Mouse (Mus musculus) layer of hippocampus, adult 9-10 months (tissue): ENCODE data around the gene Usp33.
A peak's percentile ranks its signal among the peaks of the same experiment; 100 is the strongest.

Experiments
- DNase-seq: peaks from one replicate; pipeline ENCODE4 v3.0.0; 2022; ENCODE audit warnings: low spot score

Gene Usp33

DNA sequence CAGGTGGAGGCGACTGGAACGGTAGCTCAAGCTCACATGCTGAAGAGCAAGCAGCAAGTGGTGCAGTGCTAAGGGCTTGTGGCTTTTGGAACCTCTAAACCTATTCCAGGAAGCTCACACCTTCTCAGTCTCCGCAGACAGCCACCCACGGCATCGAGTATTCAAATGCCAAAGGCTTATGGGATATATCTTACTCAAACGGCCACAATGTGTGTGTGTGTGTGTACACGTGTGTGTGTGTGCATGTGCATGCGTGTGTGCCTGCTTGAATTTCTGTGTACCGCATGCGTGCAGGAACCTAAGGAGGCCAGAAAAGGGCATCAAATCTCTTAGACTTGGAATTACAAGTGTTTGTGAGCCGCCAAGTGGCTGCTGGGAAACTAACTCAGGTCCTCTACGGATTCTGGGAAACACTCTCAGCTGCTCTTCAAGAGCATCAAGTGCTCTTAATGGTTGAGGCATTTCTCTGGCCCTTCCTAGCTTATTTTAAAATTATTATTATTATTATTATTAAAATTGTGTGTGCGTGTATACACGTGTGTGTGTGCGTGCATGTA is 3.2 kb upstream of the Usp33 start:
- DNase-seq: no peak

DNA sequence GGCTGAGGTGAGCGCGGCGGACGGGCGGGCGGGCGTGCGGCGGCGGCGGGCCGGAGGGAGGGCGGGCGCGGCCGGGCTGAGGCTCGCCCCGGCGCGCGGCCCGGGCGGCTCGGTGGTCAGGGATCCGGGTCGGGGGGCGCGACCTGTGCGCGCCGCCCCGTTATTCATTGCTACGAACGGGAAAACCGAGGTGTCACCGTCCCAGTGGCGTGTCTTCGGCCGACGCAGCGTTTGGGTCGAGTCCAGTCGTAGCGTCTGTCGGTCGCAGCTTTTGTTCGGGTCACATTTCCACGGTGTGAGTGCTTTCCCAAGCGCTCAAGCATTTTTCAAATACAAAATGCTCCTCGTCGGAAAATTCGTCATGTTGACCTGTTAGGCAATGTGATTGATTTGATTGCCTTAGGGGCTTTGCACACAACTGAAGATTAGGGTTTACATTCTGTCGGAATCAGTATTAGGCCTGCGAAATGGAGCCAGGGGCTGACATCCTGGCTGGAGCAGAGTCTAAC is 409 bp downstream of the Usp33 start:
- DNase-seq: no peak

DNA sequence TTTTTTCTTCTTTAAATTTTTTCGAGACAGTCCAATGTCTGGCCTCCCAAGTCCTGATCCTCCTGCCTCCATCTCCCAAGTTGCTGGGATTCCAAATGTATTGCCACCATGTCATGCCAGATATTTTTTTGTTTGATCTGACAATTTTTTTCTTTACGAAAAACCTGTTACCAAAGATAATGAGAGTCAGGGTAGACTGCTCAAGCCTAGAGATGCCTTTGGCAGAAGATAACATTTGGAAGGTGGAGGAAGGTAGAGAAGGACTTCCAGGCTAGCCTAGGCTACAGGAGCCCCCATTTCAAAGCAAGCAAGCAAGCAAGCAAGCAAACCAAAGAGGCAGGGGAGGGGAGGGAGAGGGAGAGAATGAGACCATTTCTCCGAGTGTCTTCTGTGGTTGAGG is 949 bp downstream of the Usp33 start:
- DNase-seq: no peak

DNA sequence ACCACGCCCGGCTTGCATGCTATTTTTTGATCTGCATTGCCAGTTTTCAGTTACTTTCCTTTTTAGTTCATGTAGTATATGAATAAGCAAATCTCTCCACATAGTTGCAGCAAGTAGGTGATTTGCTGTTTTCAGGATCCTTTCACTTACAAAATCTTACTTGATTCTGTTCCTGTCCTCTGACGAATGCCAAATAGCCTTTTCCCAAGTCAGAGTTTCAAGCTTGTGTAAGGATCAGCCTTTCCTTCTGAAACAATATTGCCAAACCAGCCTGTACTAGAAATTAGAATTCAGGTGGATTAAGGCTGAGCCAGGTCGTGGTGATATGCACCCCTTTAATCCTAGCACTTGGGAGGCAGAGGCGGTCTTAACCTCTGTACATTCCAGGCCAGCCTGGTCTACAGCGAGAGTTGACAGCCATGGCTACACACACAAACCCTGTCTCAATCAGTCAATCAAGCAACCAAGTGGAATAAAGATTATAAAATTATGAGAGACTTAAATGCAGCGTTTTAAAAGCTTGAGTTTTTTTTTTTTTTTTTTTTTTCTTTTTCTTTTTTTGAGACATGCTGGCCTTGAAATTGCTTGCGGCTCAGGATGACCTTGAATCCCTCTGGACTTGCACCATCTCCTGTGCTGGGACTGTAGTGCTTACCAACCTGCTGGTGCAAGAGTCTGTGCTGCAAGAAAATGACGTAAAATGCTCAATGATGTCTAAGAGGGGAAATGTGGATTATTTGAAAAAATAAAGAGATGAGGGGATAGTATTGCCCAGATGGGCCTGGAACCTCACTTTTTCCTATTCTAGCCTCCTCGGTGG is 1.9 kb downstream of the Usp33 start:
- DNase-seq: no peak

DNA sequence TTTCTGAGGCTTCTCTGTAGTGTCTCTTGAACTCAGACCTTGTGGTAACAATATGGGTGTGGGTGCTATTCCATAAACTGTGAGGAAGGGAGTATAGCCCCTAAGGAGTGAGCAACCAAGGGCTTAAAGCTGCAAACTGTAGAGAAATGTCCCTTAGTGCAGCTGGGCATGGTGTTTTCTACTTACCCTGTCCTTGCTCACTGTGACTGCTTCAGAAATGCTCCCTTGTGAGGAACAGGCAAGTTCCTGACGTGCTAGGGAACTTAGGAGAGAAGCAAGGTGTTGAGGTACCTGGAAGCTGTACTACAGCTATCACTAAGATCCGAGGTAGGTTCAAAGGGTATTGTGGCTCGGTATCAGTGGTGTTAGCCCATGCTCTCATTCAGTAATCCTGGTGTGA is 4.2 kb downstream of the Usp33 start:
- no peak for DNase-seq

DNA sequence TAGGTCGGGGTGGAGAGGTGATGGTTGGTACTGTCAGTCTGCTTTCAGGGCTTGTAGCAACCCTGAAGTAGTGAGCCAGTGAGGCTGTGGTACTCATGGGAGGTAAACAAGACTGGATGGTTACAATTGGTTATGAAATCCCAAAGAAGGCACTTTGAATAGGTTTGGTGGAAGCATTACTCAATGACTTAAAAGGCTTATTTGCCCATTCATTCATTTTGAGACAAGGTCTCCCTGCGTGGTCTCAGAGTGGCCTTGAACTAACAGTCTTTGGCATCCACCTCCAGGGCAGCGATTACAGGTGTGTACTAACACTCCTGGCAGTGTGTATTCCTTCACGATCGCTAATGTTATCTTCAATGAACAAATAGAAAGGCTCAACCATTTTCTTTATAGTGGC is 4.7 kb downstream of the Usp33 start:
- DNase-seq: no peak

DNA sequence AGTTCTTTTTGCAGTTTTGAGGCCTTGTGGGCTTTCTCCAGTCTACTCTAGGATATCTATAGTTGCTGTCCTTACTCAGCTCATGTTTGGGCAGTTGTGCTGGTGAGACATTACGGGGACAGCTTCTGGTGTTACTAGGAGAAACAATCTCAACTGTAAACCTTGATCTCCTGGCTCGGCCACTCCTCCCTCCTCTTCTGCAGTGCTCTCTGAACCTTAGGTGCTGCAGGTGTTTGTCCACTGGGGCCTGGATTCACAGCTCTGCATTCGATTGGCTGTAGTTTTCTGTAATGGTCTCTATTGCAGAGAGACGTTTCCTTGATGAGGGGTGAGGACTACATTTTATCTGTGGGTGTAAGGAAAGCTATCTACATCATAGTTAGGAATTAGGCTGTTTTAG is 6.0 kb downstream of the Usp33 start:
- no peak for DNase-seq

DNA sequence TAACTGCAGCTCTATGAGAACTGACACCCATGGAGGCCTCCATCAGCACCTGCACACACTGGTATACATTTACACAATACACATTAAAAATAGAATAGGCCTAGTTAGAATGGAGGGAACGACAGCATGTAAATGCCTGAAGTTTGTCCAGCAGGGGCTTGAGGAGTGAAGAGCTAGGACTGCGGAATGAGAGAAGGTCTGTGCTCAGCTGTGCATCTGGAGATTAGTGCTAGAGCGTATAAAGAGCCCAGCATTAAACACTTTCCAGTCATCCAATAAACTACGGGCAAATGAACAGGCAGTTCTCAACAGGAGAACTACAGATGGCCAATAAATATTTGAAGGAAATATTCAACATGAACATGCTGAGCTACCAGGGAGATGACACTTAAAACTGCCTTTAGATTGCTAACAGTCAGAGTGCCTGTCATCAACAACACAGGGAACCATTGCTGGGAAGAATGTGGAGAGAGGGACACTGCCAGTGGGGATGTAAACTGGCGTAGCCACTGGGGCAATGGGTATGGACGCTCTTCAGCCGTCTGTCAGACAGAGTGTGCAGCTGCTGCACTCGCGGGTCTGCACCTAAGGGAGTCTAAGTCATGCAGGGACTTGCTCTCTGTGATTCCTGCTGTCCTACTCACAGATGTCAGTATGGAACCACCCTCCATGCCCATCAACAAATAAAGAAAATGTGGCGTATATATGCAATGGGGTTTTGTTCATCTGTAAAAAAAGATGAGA is 7.3 kb downstream of the Usp33 start:
- DNase-seq: no peak

DNA sequence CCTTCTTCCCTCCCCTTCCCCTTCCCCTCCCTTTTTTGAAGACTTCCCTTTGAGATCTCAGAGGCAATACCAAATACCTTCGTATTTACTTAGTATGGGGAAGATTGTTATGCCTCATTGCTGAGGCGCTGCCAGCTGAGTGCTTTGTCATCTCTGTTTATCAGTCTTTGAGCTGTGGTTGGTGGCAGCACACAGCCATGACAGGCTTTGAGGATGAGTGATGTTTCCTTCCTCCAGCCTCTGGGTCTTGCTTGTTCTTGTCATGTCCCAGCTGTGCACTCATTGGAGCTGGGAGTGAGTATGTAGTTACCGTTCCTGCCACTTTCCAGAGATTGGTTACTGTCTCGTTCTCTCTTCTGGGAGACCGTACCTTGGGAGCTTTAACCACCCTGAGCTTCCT is 9.1 kb downstream of the Usp33 start:
- DNase-seq: no peak

DNA sequence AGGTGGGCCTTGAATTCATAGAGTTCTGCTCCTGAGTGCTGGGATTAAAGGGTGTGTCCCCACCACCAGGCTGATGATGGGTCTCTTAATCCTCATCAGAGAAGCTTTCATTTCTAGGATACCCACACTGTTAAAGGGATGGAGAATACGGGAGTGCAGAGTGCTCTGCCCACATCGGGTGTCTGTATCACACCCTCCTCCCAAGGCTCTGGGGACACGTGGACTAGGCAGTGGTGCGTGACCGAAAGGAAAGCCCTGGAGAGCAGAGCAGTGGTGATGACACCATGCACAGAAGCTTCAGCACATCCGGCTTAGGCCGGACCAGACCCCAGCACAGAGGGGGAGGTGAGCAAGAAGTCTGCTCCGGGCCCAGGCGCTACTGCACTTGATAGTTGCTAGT is 10.5 kb downstream of the Usp33 start:
- no peak for DNase-seq

DNA sequence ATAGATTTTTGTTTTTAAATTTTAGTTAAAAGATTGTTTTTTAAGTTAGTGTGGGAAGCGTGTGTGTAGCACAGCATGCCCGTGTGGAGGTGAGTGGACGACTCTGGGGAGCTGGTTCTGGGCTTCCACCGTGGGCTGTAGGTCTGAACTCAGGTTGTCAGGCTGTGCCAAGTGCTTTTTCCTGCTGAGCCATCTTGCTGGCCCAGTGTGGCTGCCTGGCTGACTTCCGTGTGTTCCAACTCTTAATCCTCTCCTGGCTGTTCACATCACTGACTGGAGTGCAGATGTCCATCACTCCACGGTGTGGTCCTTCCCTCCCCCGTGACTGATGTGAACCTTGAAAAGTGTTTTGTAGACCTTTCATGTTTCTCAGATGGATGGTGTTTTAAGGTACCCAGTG is 12.9 kb downstream of the Usp33 start:
- no peak for DNase-seq

DNA sequence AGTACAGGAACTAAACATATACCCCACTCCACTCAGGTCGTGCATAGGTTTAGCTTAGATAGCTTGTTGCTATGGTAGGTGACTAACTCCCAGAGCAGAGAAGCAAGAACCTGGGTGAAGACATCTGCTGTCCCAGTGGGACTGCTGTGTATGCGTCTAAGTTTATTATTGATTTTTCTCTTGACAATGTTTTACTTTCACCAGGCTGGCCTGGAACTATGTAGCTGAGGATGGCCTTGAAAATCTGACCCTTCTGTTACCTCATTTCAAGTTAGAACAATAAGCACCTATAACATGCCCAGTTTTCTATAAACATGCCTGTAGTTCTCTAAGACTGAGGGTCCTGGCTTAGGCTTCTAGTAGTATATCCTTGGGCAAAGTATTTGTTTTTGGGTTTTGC is 17.9 kb downstream of the Usp33 start:
- no peak for DNase-seq

DNA sequence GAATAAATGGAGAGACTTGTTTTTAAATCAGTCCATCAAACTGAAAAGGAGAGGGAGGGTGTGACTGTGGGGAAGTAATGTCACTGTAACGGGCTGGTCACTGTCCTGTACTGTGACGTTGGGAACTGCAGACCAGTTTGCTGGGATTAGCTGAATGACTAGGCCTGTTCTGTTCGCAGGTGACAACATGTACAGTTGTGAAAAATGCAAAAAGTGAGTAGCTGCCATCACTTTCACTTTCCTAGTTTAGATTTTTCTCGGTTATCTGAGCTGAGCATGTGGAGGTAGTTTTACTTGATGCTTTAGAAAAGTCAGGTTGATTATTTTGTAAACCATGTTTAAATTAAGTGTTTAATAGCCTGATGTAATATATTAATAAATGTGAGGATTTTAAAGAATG is 29.8 kb downstream of the Usp33 start:
- DNase-seq: no peak

DNA sequence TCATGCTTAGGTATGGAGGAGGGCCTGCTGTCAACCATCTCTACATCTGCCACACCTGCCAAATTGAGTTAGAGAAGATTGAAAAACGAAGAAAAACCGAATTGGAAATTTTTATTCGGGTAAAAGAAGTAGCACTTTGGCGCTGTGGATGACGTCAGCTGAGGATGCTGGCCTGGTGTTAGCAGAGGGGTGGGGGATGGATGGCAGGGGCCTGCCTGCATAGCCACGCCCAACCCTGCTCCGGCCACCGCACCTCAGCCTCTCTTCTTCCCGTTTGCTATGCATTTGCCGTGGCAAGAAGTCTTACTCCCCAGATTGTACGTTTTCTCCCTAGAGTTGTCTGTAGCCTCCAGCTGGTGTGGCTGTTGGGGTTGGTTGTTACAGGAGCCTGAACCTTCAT is 37.8 kb downstream of the Usp33 start:
- no peak for DNase-seq

DNA sequence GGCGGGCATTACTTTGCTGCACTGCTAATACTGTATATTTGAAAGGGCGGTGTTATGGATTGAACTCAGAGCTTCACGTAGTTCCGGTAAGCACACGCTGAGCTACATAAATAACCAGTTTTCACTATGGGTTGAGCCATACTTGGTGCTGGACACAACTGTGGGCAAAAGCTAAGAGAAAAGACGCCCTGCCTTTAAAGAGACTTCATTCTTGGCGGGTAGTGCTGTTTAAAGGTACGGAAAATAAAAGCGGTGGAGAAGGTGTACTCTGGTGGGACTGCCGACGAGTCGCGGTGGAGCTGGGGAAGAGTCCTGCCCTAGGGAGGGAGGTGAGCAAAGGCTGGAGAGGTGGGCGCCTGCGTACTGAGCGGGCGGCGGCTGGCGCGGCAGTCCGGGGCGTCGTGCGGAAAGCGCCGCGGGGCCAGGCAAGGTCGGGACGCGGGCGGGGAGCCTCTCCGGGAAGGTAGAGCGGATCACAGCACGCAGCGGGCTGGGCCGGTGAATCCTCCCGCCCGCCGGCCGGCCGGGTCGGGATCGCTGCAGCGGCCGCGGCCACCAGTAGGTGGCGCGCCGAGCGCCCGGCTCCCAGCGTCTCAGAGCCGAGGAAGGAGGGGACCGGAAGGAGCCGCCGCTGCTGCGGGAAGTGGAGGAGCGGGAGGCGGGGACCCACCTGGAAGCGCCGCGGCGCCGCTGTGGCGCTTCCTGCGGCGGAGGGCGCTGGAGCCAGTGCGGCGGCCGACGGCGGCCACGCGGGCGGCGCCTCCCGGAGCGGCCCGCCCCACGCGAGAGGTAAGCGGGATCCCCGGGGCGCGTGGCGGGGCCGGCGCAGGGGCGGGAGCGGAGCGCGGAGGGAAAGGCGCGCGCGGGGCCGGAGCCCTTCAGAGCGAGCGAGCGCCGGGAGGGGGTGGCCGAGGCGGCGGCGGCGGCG is 49.3 kb downstream of the Usp33 start, which contains the start of gene Zzz3:
Gene Zzz3 (plus strand): TSS at position 124 of the 928 bp plus-strand sequence.
- peak; percentile 32 for DNase-seq

DNA sequence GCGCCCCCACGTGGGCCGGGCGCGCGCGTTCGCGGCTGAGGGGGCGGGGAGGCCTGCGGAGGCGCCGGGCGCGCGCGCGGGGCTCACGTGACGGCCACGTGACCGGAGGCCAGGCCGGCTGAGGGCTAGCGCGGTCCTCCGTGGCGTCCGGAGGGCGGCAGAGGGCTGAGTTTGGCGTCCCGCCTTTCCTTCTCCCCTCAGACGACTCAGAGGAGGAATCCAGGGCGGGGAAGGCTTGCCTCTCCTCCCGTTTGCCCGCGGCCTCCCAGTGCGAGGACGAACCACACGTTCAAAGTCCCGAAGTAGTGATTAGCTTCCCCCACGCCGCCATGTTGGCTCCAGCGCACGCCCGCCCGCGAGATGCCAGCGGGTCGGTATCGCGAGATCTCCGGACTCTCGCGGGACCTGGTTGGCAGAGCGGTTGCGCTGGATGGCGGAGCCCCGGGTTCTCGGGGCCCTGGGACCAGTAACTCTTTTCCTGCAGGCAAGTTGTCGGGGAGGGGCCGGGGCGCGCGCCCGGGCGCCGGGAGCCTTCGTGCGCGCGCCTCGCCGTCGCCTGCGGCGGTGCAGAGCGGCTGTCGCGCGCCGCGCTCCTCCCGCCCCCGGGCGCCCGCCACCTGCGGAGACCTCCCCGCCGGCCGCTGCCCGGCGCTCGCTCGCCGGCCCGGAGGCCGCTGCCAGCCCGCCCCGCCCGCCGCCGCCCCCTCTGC is 50.2 kb downstream of the Usp33 start:
- peak; percentile 95 for DNase-seq

DNA sequence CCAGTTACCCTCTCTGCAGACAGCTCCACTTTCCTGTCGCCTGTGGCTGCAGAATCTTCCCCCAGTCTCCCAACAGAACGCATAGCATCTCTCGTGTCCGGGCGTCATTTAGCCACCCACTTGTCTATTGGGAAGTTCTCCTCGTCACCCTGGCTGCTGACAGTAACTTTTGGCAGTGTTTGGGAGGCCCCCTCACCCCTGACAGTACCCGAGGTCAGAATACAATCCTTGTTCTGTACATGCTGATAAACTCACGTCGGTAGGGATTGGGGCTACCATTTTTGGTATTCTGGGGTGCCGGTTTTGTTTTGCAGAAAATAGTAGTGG is 50.7 kb downstream of the Usp33 start:
- no peak for DNase-seq

DNA sequence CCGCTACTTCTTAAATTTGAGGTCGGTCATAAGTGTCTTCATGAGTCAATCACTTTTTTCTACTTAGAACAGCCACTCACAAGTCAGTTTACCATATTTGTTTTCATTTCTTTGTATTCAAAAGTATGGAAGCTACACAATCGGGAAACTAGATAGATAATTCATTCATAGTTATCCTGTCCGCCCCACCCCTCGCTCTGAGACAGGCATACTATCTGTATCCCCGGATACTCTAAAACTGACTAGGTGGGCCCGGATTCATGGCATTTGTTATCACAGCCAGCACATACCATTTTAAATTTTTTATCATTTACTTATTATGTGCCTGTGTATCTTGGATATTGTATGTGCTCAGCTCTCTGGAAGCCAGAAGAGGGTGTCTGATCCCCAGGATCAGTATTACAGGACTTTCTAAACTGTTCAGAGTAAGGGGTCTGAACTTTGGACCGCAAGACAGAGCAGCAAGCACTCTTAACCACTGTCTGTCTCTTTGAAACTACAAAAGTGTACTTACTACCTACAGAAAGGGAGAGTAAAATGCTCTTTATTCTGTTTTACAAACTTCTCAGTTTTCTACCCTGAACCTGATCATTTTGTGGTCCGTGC is 51.2 kb downstream of the Usp33 start:
- no peak for DNase-seq

DNA sequence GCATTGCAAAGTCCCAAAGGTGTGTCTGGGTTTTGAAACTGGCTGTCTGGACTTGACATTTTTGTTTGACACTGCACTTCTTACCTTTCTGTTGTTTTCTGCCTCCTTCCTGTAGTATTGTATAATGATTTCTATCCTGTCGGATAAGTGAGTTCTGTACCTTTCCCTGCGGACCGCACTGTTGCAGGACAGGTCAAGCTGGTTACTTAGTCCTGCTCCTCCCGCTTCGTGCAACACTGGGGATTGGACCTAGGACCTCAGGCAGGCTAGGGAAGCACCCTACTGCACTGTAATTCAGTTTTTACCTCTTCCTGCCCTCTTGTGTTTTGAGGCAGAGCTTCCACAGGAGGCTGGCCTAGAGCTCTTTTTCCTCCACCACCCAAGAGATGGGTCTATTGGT is 54.2 kb downstream of the Usp33 start:
- no peak for DNase-seq

DNA sequence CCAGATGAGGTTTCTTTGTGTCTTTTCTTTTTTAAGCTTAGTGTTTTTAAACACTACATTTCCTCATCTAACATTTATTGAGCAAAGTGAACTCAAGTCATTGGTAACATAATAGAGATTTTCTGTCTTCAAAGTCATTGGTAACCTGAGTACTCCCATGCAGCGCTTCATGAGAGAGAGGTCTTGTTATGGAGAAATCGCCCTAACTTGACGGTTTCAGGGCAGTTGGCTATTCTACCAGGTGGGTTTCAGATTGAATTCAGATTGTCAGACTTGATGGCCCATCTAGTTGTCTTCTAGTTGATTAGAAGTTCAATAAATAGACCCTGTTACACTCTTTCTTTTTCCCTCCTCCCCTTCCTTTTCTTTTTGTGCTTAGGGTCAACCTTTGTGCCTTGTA is 54.6 kb downstream of the Usp33 start:
- no peak for DNase-seq
